Mouse (Mus musculus) heart, embryonic 12.5 days (tissue): Measurements from ENCODE around the gene Zmpste24. TPM values are rescaled to one million over a fixed set of nuclear protein-coding genes. Genes with fewer than 3 reads are reported as not detected.
"Not testable (repeated sequence)": the region's sequence is repeated elsewhere in the genome, so short reads cannot be mapped to it uniquely, and the experiment has no call there.

Experiments used
- ATAC-seq: fragments of 200-750 bp; cut with Nextera tagmentation; 2 replicates; pipeline ENCODE4 v1.8.0; 2017; ENCODE audit warnings: moderate TSS enrichment, moderate library complexity; ENCODE audit not compliant: insufficient number of reproducible peaks, low FRiP score
- H3K27ac ChIP-seq: fragments of 300-500 bp; sonication (generic); 2 replicates; pipeline ENCODE4 v1.5.1; 2016; ENCODE audit warnings: mild to moderate bottlenecking, moderate library complexity; ENCODE audit not compliant: poor library complexity, severe bottlenecking
- H3K27me3 ChIP-seq: fragments of 300-500 bp; sonication (generic); replicated peaks from 2 replicates; pipeline ENCODE4 v1.6.1; 2016; ENCODE audit warnings: mild to moderate bottlenecking, moderate library complexity
- H3K36me3 ChIP-seq: fragments of 300-500 bp; sonication (generic); 2 replicates; pipeline ENCODE4 v1.6.1; 2016; ENCODE audit warnings: mild to moderate bottlenecking, moderate library complexity
- H3K4me1 ChIP-seq: fragments of 300-500 bp; sonication (generic); replicated peaks from 2 replicates; pipeline ENCODE4 v1.6.1; 2016; ENCODE audit warnings: mild to moderate bottlenecking
- H3K4me2 ChIP-seq: fragments of 300-500 bp; sonication (generic); 2 replicates; pipeline ENCODE4 v1.6.1; 2016; ENCODE audit warnings: mild to moderate bottlenecking, moderate library complexity
- H3K4me3 ChIP-seq: fragments of 300-500 bp; sonication (generic); 2 replicates; pipeline ENCODE4 v1.5.1; 2016; ENCODE audit warnings: mild to moderate bottlenecking
- H3K9ac ChIP-seq: fragments of 300-500 bp; sonication (generic); 2 replicates; pipeline ENCODE4 v1.6.1; 2016; ENCODE audit warnings: mild to moderate bottlenecking, moderate library complexity
- H3K9me3 ChIP-seq: fragments of 300-500 bp; sonication (generic); replicated peaks from 2 replicates; pipeline ENCODE4 v1.6.1; 2016; ENCODE audit warnings: mild to moderate bottlenecking, moderate library complexity
- WGBS: fragments of 180-500 bp; shearing (Covaris S2); methylation state at CpG from one replicate; pipeline ENCODE4 v1.1.7; 2016; 5-methylcytosine and 5-hydroxymethylcytosine counted together
- polyA plus RNA-seq: library from polyadenylated mRNA; unstranded; fragments of >200 nt; fragmentation: Nextera tagmentation; extraction: Ambion mirVana; gene quantifications from 2 replicates; pipeline ENCODE4 v1.2.1, GENCODE M21; 2016

Zmpste24 gene
- 30.2 and 30.8 TPM in 2 replicates for polyA plus RNA-seq

DNA sequence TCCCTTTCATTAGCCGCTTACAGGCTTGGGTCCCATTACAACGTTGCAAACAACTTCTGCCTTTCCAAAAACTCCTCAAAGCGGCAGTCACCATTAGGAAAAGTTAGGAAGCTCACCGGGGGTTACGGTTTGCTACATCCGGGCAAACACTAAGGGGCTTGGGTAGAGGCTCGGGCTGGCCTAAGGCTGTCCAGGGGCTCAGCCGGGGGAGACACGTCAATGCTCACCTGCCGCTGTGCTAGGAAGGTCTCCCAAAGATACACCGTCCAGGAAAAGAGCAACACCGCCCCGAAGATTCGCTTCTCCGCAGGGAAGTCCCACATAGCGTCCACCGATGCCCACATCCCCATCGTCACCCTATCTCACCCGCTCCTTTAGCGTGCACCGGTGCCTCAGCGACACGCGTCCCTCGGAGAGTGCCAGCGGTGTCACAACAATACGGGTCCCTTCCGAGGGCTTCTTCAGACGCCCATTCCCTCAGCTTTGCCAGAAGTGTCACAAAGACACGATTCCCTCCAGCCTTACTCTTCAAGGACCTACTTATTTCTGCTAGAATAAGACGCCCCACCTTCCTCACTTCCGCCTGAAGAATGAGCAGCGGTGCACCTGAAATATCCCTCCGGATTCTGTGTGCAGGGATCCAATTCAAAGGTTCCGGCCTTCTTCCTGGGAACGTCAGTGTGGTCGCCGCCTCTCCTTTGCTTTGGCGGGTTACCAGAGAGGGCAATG, at the start of gene Zmpste24:
TSS of gene Zmpste24 (minus strand) at position 592 of the 729 bp plus-strand sequence.
- no peaks in the 10 kb centered on the region for H3K9me3 ChIP-seq
- H3K9ac ChIP-seq, result peak within 1 kb of the TSS; percentile 80
- H3K4me1 ChIP-seq, result peaks cover 7% of the 10 kb centered on the region
- peak within 1 kb of the TSS; percentile 96 for H3K4me3 ChIP-seq
- no peaks in the 10 kb centered on the region for H3K27me3 ChIP-seq
- H3K27ac ChIP-seq, result peak within 1 kb of the TSS; percentile 50
- peak; percentile 73 for ATAC-seq
- WGBS, result under 1% methylated on average over 39 of the region's 39 CpGs
- peaks cover 27% of the 10 kb centered on the region for H3K36me3 ChIP-seq
- peak within 1 kb of the TSS; percentile 89 for H3K4me2 ChIP-seq

DNA sequence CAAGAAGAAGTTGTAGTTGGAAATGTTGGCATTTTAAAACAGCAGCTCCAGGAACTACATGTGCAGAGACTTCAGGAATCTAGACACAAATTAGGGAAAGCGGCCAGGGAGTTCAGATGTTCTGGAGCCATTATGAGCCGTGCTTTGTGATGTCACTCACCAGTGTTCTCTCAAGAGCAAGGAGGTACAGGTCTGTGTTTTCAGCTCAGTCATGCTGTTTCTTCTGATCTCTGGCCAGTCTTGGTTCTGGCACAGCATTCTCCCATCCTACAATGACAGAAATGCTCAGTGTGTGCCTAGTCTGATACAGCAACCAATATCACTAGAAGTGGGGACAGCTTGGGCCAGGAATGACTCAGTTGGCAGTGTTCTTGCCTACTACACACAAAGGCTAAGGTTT, 11.1 kb upstream of the Zmpste24 start, which contains the start of gene Tmco2:
TSS of gene Tmco2 (minus strand) at position 101 of the 400 bp plus-strand sequence.
- 79% methylated on average over 2 of the region's 2 CpGs for WGBS
- Histone ChIP-seq H3K27ac (no peak within 1 kb of the TSS), H3K9me3 (no peaks in the 10 kb centered on the region), H3K9ac (no peak within 1 kb of the TSS), H3K4me3 (no peak within 1 kb of the TSS), H3K36me3 (no peaks in the 10 kb centered on the region), H3K4me1 (no peaks in the 10 kb centered on the region), H3K27me3 (no peaks in the 10 kb centered on the region), H3K4me2 (no peak within 1 kb of the TSS)
- no peak for ATAC-seq

DNA sequence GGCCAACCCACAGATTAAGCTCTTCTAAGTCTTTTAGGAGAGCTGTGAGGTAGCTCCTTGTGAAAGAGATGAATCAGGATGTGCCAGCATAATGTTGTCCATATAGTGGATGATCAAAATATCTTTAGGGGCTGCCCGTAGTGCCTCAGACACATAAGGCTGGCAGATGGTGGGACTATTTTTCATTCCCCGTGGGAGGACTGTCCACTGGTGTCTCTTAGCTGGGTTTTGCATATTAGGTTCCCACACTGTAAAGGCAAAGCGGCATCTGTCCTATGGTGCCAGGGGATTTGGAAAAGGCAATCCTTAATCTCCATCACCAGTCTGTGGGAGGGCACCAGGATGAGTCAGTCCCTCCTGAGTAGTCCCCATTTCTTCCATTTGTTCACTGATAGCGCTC, 5.3 kb upstream of the Zmpste24 start:
- Histone ChIP-seq H3K4me3 (no peak overlapping the region), H3K36me3 (no peaks in the 10 kb centered on the region), H3K9me3 (no peaks in the 10 kb centered on the region), H3K27ac (no peak overlapping the region), H3K4me2 (no peak overlapping the region), H3K4me1 (no peaks in the 10 kb centered on the region), H3K27me3 (no peaks in the 10 kb centered on the region), H3K9ac (no peak overlapping the region)
- ATAC-seq, result no peak
- 76% methylated on average over 4 of the region's 4 CpGs for WGBS

DNA sequence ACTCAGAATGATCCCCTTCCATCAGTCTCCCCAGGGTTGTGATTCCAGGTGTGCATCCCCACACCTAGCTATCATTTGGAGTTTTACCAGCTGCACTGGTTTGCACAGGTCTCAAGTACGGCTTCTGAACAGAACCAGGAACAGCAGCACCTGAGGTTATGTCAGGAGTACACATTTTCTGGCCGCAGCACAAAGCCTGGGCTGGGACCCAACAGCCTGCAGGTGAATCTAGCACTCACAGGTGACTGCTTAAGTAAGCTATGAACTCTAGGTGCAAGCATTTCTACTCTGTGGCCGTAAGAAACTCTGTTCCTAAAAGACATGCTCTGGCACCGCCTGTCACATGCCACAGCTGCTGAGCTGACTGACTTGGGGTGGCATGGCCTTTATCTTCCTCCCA, 7.8 kb downstream of the Zmpste24 start:
- H3K27me3 ChIP-seq, result no peaks in the 10 kb centered on the region
- H3K36me3 ChIP-seq, result peaks cover 78% of the 10 kb centered on the region
- H3K4me3 ChIP-seq, result no peak overlapping the region
- 85% methylated on average over 4 of the region's 4 CpGs for WGBS
- no peaks in the 10 kb centered on the region for H3K9me3 ChIP-seq
- no peak overlapping the region for H3K27ac ChIP-seq
- no peak for ATAC-seq
- no peaks in the 10 kb centered on the region for H3K4me1 ChIP-seq
- H3K4me2 ChIP-seq, result no peak overlapping the region
- H3K9ac ChIP-seq, result no peak overlapping the region

DNA sequence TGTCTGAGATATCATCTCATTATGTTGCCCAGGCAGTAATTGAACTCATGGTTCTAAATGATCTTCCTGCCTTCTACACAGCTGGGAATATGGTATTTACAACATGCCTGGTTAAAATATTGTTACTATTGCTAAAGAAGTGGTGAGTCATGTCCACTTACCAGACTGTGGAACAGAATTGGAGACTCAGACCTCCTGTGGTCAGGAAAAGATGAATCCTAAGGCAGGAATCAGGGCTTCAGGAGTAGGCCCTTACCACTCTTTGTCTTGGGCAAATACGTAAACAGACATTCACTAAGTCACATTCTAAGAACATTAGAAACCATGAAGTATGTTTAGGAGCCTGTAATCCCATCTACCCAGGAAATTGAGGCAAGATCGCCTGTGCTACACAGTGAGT, 9.3 kb downstream of the Zmpste24 start:
- WGBS, result 90% methylated on average over 2 of the region's 2 CpGs
- Histone ChIP-seq H3K4me1 (no peaks in the 10 kb centered on the region), H3K4me2 (no peak overlapping the region), H3K27ac (no peak overlapping the region), H3K27me3 (no peaks in the 10 kb centered on the region), H3K4me3 (no peak overlapping the region), H3K36me3 (peaks cover 73% of the 10 kb centered on the region), H3K9ac (no peak overlapping the region), H3K9me3 (no peaks in the 10 kb centered on the region)
- ATAC-seq, result no peak

DNA sequence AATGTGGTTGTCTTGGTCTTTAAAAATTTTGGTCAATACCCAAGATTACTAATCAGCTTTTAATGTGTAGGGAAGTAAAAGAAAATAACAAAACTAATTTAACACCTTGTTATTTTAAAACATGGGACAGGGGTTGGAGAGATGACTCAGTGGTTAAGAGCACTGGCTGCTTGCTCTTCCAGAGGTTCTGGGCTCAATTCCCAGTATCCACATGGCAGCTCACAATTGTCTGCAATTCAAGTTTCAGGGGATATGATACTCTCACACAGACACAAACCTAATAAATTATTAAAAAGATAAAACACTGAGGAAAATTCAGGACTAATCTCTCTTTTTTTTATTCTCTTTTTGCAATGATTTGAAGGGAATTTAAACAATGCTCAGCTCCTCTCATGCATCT, 13.5 kb downstream of the Zmpste24 start:
- Histone ChIP-seq H3K4me2 (no peak overlapping the region), H3K9me3 (no peaks in the 10 kb centered on the region), H3K27ac (no peak overlapping the region), H3K4me1 (no peaks in the 10 kb centered on the region), H3K9ac (no peak overlapping the region), H3K27me3 (no peaks in the 10 kb centered on the region), H3K4me3 (no peak overlapping the region), H3K36me3 (peaks cover 70% of the 10 kb centered on the region)
- ATAC-seq, result no peak

DNA sequence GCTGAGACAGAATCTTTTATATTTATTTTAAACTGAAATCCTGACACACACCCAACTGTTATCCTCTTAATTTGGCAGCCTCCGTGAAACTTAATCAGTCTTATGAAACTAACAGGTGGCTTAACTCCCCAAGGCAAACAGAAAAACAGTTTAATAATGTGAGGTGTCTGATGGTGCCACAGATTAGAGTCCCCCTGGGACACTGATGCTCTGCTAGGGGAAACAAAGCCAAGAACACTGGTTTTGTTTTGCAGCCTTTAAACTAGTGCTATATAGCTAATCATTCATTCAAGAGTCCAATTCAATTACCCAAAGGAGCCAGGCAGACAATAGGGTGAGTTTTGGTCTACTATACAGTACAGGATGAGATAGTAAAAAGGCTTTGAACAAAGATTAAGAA, 17.6 kb downstream of the Zmpste24 start:
- Histone ChIP-seq H3K27me3 (no peaks in the 10 kb centered on the region), H3K36me3 (peaks cover 77% of the 10 kb centered on the region)
- ATAC-seq, result no peak

DNA sequence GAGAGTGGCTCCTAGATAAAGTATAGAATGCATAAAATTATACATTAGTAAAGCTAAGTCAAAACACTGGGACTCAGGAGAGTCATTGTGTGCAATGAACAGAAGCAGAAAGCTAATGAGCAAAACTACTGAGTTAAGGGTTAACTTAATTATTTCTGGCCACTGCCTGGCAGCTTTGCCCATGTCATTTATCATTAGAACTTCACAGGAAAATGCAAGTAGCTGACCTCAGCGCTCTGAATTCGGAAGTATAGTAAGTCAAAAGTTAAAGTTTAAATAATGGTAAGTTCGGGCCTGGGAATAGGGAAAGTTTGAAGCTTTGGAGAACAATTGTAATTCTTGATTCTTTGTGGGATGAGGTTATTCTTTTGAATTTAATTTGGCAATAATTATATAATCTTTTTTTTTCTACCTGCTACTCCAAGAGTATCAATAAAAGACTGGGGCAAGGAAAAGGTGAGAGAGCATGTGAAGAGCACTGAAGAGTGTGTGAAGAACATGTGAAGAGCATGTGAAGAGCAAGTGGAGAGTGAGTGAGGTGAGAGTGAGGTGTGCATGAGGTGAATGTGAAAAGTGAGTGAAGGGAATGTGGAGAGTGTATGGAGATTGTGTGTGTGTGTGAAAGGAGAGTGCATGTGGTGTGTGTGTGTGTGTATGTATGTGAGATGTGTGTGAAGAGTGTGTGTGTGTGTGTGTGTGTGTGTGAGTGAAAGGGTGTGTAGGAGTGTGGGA, 20.0 kb downstream of the Zmpste24 start:
- ATAC-seq, result no peak
- H3K36me3 ChIP-seq, result peaks cover 76% of the 10 kb centered on the region
- 81% methylated on average over 3 of the region's 3 CpGs for WGBS
- no peaks in the 10 kb centered on the region for H3K27me3 ChIP-seq
- no peaks in the 10 kb centered on the region for H3K4me1 ChIP-seq
- H3K4me2 ChIP-seq, result no peak overlapping the region
- H3K9ac ChIP-seq, result no peak overlapping the region
- no peak overlapping the region for H3K27ac ChIP-seq
- no peaks in the 10 kb centered on the region for H3K9me3 ChIP-seq
- no peak overlapping the region for H3K4me3 ChIP-seq

More for the DNA sequence above, 17.6 kb downstream of the Zmpste24 start:
- H3K9ac ChIP-seq, result no peak overlapping the region
- no peak overlapping the region for H3K27ac ChIP-seq
- 88% methylated on average over 1 of the region's 1 CpGs for WGBS
- H3K4me1 ChIP-seq, result no peaks in the 10 kb centered on the region
- H3K9me3 ChIP-seq, result no peaks in the 10 kb centered on the region
- no peak overlapping the region for H3K4me3 ChIP-seq
- H3K4me2 ChIP-seq, result no peak overlapping the region

DNA sequence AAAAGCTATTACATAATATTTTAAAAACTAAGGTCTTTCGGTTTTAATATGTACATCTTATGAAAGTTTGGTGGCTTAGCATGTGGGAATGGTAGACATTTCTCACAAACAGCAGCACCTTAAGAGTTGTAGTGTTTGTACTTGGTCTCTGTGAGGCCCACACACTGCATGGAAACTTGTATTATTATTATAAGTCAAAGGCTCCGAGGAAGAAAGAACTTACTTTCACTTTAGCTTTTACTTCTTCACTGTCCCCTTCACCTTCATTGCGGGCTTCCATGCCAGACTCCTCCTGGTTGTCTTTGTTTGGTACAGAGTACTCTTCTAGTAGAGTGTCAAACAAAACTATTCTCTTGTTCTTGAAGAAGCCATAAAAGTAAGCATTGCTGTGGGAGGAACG, 23.8 kb downstream of the Zmpste24 start:
- Histone ChIP-seq H3K27me3 (no peaks in the 10 kb centered on the region), H3K36me3 (peaks cover 70% of the 10 kb centered on the region), H3K4me2 (no peak overlapping the region), H3K4me1 (no peaks in the 10 kb centered on the region), H3K9me3 (no peaks in the 10 kb centered on the region), H3K4me3 (no peak overlapping the region), H3K9ac (no peak overlapping the region), H3K27ac (no peak overlapping the region)
- ATAC-seq, result no peak
- 89% methylated on average over 4 of the region's 4 CpGs for WGBS

DNA sequence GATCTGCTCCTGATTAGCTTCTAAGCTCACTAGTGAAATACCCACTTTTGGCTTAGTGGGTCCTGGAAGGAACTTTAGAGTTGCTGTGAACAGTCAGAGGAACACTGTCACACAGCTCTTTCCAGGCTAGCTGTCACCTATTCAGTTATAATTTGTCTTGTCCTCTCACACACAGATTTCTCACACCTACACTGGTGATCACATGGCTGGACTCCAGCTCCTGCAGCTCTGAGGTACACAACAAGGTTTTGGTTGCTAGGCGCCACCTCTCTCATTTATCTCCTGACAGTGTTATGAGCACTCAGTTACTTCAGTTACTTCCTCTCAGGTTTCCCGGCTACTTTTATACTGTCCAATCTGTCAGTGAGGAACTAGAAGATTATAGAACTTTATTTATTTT, 32.7 kb downstream of the Zmpste24 start:
- Histone ChIP-seq H3K4me2 (no peak overlapping the region), H3K27me3 (no peaks in the 10 kb centered on the region), H3K27ac (0 out of 2 replicates have a peak overlapping the region, but pooled peaks have one; percentile 18), H3K9ac (no peak overlapping the region), H3K9me3 (no peaks in the 10 kb centered on the region), H3K4me3 (no peak overlapping the region), H3K36me3 (peaks cover 54% of the 10 kb centered on the region), H3K4me1 (no peaks in the 10 kb centered on the region)
- ATAC-seq, result no peak
- WGBS, result 51% methylated on average over 2 of the region's 2 CpGs

DNA sequence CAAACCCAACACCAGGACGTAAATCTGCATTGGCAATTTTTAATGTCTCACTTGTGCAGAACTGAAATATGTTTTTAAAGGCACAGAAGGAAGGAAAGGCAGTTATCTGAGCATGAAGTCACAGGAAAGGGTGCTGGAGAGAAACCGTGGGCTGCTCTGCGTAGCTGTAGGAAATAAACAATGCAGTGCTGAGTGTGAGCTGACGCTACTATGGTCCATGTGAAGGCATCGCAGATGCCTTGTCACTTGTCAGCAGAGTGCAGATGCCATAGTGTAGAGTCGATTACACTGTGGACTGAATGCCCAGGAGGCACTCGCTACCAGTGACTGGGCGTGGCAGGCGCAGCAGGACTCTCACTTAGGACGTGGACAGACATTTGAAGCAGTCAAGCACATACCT, 38.8 kb downstream of the Zmpste24 start:
- H3K9ac ChIP-seq, H3K4me1 ChIP-seq, H3K27me3 ChIP-seq, H3K4me3 ChIP-seq, H3K27ac ChIP-seq, H3K4me2 ChIP-seq, ATAC-seq, H3K9me3 ChIP-seq: not testable (repeated sequence)
- 70% methylated on average over 10 of the region's 10 CpGs for WGBS
- H3K36me3 ChIP-seq, result peaks cover 29% of the 10 kb centered on the region
